Mouse (Mus musculus): ENCODE measurements around the gene Daglb. TPM values are rescaled to one million over a fixed set of nuclear protein-coding genes. Genes with fewer than 3 reads are reported as not detected.

Daglb gene
- 21.5 and 22.8 TPM in 2 replicates for polyA plus RNA-seq (2015; fragmentation: Nextera tagmentation; extraction: Ambion mirVana)

- H3K4me1 ChIP-seq (ENCODE audit: control insufficient read depth, insufficient read depth, low read length) = peaks cover 14% of the 10 kb centered on the region
- H3K36me3 ChIP-seq (ENCODE audit: control insufficient read depth, insufficient read depth, low read length) = peaks cover 1% of the 10 kb centered on the region; the same call in 1 of the 2 replicates
- ATAC-seq = peak; percentile 97
- H3K27ac ChIP-seq (ENCODE audit: low read length) = peak within 1 kb of the TSS; percentile 59
- no peaks in the 10 kb centered on the region for H3K9me3 ChIP-seq (replicated peaks; ENCODE audit: control insufficient read depth, low read length, poor library complexity, severe bottlenecking)
- H3K9ac ChIP-seq (ENCODE audit: low read depth, low read length) = peak within 1 kb of the TSS; percentile 82
- no peaks in the 10 kb centered on the region for H3K27me3 ChIP-seq (ENCODE audit: control insufficient read depth, insufficient read depth, low read depth, low read length)
- WGBS = 2% methylated on average over 43 of the region's 43 CpGs
- H3K4me2 ChIP-seq (ENCODE audit: low read length) = peak within 1 kb of the TSS; percentile 61
- peak within 1 kb of the TSS; percentile 83 for H3K4me3 ChIP-seq (ENCODE audit: low read depth, low read length)
These were observed at the start of gene Daglb for GRCm38 (mm10) chr5:143464100-143464756. Gene Daglb (plus strand): TSS chr5:143464584.

- 87% methylated on average over 4 of the region's 4 CpGs for WGBS
- Histone ChIP-seq H3K9me3 (replicated peaks; ENCODE audit: control insufficient read depth, low read length, poor library complexity, severe bottlenecking) (no peaks in the 10 kb centered on the region), H3K9ac (ENCODE audit: low read depth, low read length) (no peak overlapping the region), H3K27ac (ENCODE audit: low read length) (no peak overlapping the region), H3K27me3 (ENCODE audit: control insufficient read depth, insufficient read depth, low read depth, low read length) (no peaks in the 10 kb centered on the region), H3K4me1 (ENCODE audit: control insufficient read depth, insufficient read depth, low read length) (no peaks in the 10 kb centered on the region), H3K36me3 (ENCODE audit: control insufficient read depth, insufficient read depth, low read length) (peaks cover 28% of the 10 kb centered on the region), H3K4me3 (ENCODE audit: low read depth, low read length) (no peak overlapping the region), H3K4me2 (ENCODE audit: low read length) (no peak overlapping the region)
- no peak for ATAC-seq
These were observed 42.9 kb upstream of the Daglb start for GRCm38 (mm10) chr5:143421484-143421883.

- Histone ChIP-seq H3K4me2 (ENCODE audit: low read length) (no peak overlapping the region), H3K27ac (ENCODE audit: low read length) (no peak overlapping the region), H3K9me3 (replicated peaks; ENCODE audit: control insufficient read depth, low read length, poor library complexity, severe bottlenecking) (no peaks in the 10 kb centered on the region), H3K9ac (ENCODE audit: low read depth, low read length) (no peak overlapping the region), H3K4me1 (ENCODE audit: control insufficient read depth, insufficient read depth, low read length) (no peaks in the 10 kb centered on the region), H3K36me3 (ENCODE audit: control insufficient read depth, insufficient read depth, low read length) (peaks cover 17% of the 10 kb centered on the region), H3K27me3 (ENCODE audit: control insufficient read depth, insufficient read depth, low read depth, low read length) (no peaks in the 10 kb centered on the region), H3K4me3 (ENCODE audit: low read depth, low read length) (no peak overlapping the region)
- WGBS = 84% methylated on average over 4 of the region's 4 CpGs
- no peak for ATAC-seq
These were observed 41.4 kb upstream of the Daglb start for GRCm38 (mm10) chr5:143422990-143423389.

- Histone ChIP-seq H3K27me3 (ENCODE audit: control insufficient read depth, insufficient read depth, low read depth, low read length) (no peaks in the 10 kb centered on the region), H3K9ac (ENCODE audit: low read depth, low read length) (no peak overlapping the region), H3K27ac (ENCODE audit: low read length) (no peak overlapping the region), H3K9me3 (replicated peaks; ENCODE audit: control insufficient read depth, low read length, poor library complexity, severe bottlenecking) (no peaks in the 10 kb centered on the region), H3K4me3 (ENCODE audit: low read depth, low read length) (no peak overlapping the region), H3K4me2 (ENCODE audit: low read length) (no peak overlapping the region), H3K4me1 (ENCODE audit: control insufficient read depth, insufficient read depth, low read length) (no peaks in the 10 kb centered on the region), H3K36me3 (ENCODE audit: control insufficient read depth, insufficient read depth, low read length) (peaks cover 11% of the 10 kb centered on the region)
- 23% methylated on average over 6 of the region's 6 CpGs for WGBS
- no peak for ATAC-seq
These were observed 40.4 kb upstream of the Daglb start for GRCm38 (mm10) chr5:143423899-143424519.

- no peak for ATAC-seq
- WGBS = 3% methylated on average over 4 of the region's 4 CpGs
- no peaks in the 10 kb centered on the region for H3K27me3 ChIP-seq (ENCODE audit: control insufficient read depth, insufficient read depth, low read depth, low read length)
- no peaks in the 10 kb centered on the region for H3K36me3 ChIP-seq (ENCODE audit: control insufficient read depth, insufficient read depth, low read length)
- no peak overlapping the region for H3K4me3 ChIP-seq (ENCODE audit: low read depth, low read length)
- no peaks in the 10 kb centered on the region for H3K9me3 ChIP-seq (replicated peaks; ENCODE audit: control insufficient read depth, low read length, poor library complexity, severe bottlenecking)
- H3K4me2 ChIP-seq (ENCODE audit: low read length) = no peak overlapping the region
- H3K4me1 ChIP-seq (ENCODE audit: control insufficient read depth, insufficient read depth, low read length) = no peaks in the 10 kb centered on the region
- H3K27ac ChIP-seq (ENCODE audit: low read length) = no peak overlapping the region
- no peak overlapping the region for H3K9ac ChIP-seq (ENCODE audit: low read depth, low read length)
These were observed 30.0 kb upstream of the Daglb start for GRCm38 (mm10) chr5:143434421-143434820.

- no peaks in the 10 kb centered on the region for H3K4me1 ChIP-seq (ENCODE audit: control insufficient read depth, insufficient read depth, low read length)
- H3K36me3 ChIP-seq (ENCODE audit: control insufficient read depth, insufficient read depth, low read length) = no peaks in the 10 kb centered on the region
- 80% methylated on average over 3 of the region's 3 CpGs for WGBS
- no peak overlapping the region for H3K27ac ChIP-seq (ENCODE audit: low read length)
- no peak for ATAC-seq
- no peaks in the 10 kb centered on the region for H3K27me3 ChIP-seq (ENCODE audit: control insufficient read depth, insufficient read depth, low read depth, low read length)
- no peaks in the 10 kb centered on the region for H3K9me3 ChIP-seq (replicated peaks; ENCODE audit: control insufficient read depth, low read length, poor library complexity, severe bottlenecking)
- no peak overlapping the region for H3K4me3 ChIP-seq (ENCODE audit: low read depth, low read length)
- no peak overlapping the region for H3K9ac ChIP-seq (ENCODE audit: low read depth, low read length)
- no peak overlapping the region for H3K4me2 ChIP-seq (ENCODE audit: low read length)
These were observed 23.1 kb upstream of the Daglb start for GRCm38 (mm10) chr5:143441298-143441697.

- Histone ChIP-seq H3K36me3 (ENCODE audit: control insufficient read depth, insufficient read depth, low read length) (no peaks in the 10 kb centered on the region), H3K9ac (ENCODE audit: low read depth, low read length) (no peak overlapping the region), H3K9me3 (replicated peaks; ENCODE audit: control insufficient read depth, low read length, poor library complexity, severe bottlenecking) (no peaks in the 10 kb centered on the region), H3K27ac (ENCODE audit: low read length) (no peak overlapping the region), H3K4me3 (ENCODE audit: low read depth, low read length) (no peak overlapping the region), H3K4me1 (ENCODE audit: control insufficient read depth, insufficient read depth, low read length) (no peaks in the 10 kb centered on the region), H3K4me2 (ENCODE audit: low read length) (no peak overlapping the region), H3K27me3 (ENCODE audit: control insufficient read depth, insufficient read depth, low read depth, low read length) (no peaks in the 10 kb centered on the region)
- 87% methylated on average over 12 of the region's 12 CpGs for WGBS
- ATAC-seq = no peak
These were observed 22.6 kb upstream of the Daglb start for GRCm38 (mm10) chr5:143441753-143442152.

- Histone ChIP-seq H3K4me3 (ENCODE audit: low read depth, low read length) (peak overlapping the region; percentile 83), H3K27me3 (ENCODE audit: control insufficient read depth, insufficient read depth, low read depth, low read length) (no peaks in the 10 kb centered on the region), H3K4me2 (ENCODE audit: low read length) (peak overlapping the region; percentile 61), H3K4me1 (ENCODE audit: control insufficient read depth, insufficient read depth, low read length) (peaks cover 14% of the 10 kb centered on the region), H3K27ac (ENCODE audit: low read length) (peak overlapping the region; percentile 59), H3K36me3 (ENCODE audit: control insufficient read depth, insufficient read depth, low read length) (no peaks in the 10 kb centered on the region), H3K9ac (ENCODE audit: low read depth, low read length) (peak overlapping the region; percentile 82), H3K9me3 (replicated peaks; ENCODE audit: control insufficient read depth, low read length, poor library complexity, severe bottlenecking) (no peaks in the 10 kb centered on the region)
- peak; percentile 34; the same call in 1 of the 2 replicates for ATAC-seq
- WGBS = 78% methylated on average over 11 of the region's 11 CpGs
These were observed 713 bp upstream of the Daglb start for GRCm38 (mm10) chr5:143463671-143464070.

GRCm38 (mm10) chr5:143464757-143465118, 354 bp downstream of the Daglb start:
- Histone ChIP-seq H3K27me3 (ENCODE audit: control insufficient read depth, insufficient read depth, low read depth, low read length) (no peaks in the 10 kb centered on the region), H3K9ac (ENCODE audit: low read depth, low read length) (peak overlapping the region; percentile 82), H3K9me3 (replicated peaks; ENCODE audit: control insufficient read depth, low read length, poor library complexity, severe bottlenecking) (no peaks in the 10 kb centered on the region), H3K4me1 (ENCODE audit: control insufficient read depth, insufficient read depth, low read length) (peaks cover 14% of the 10 kb centered on the region), H3K4me2 (ENCODE audit: low read length) (peak overlapping the region; percentile 61), H3K27ac (ENCODE audit: low read length) (peak overlapping the region; percentile 59), H3K36me3 (ENCODE audit: control insufficient read depth, insufficient read depth, low read length) (peaks cover 4% of the 10 kb centered on the region; the same call in 1 of the 2 replicates), H3K4me3 (ENCODE audit: low read depth, low read length) (peak overlapping the region; percentile 83)
- ATAC-seq = peak; percentile 79; the same call in 1 of the 2 replicates
- WGBS = under 1% methylated on average over 20 of the region's 20 CpGs

All from midbrain, embryonic 16.5 days (tissue).